Mouse (Mus musculus) monocyte, adult 59 days (primary cell): ENCODE data around the gene Ccz1. TPM values are rescaled to one million over a fixed set of nuclear protein-coding genes. Genes with fewer than 3 reads are reported as not detected.

Experiments
- total RNA-seq, 2 experiments: library from RNA; stranded (reverse); gene quantifications; one replicate each; pipeline ENCODE4 v1.2.4; 2023

Ccz1 gene
- total RNA-seq, result 10 to 100 TPM; 57.7 to 63.0 TPM

DNA sequence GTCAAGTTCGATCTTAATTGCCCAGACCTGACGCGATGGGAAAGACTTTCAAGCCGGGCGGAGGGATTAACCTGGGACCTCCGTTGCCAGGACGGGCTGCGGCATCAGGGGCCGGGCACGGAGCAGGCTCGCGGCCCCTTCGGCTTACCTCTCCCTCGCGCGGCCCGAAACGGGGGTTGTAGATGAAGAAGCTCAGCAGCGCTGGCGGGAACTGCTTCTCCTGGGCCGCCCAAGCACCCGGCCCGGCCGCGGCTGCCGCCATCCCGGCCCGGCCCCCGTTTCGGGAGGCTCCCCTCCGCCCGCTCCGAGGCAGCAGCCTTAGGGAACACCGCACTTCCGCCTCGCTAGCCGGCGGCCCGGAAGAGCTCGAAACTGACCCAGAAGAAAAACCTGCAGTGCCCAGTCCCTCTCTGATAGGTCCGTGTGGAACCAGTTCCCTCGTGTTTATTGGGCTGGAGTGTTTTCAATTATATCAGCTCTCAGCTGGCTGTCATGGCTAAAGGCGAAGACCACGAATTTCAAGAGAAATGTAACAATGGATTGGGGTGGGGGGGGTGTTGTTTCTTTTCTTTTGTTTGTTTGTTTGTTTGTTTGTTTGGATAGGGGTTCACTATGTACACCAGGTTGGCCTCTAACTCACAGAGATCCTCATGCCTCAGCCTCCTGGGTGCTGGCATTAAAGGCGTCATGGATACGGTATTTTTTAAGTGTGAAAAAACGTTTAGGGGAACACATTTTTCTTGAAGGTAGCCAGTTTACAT, at the start of gene Ccz1:
Gene Ccz1 (minus strand): TSS at position 327 of the 761 bp plus-strand sequence.

DNA sequence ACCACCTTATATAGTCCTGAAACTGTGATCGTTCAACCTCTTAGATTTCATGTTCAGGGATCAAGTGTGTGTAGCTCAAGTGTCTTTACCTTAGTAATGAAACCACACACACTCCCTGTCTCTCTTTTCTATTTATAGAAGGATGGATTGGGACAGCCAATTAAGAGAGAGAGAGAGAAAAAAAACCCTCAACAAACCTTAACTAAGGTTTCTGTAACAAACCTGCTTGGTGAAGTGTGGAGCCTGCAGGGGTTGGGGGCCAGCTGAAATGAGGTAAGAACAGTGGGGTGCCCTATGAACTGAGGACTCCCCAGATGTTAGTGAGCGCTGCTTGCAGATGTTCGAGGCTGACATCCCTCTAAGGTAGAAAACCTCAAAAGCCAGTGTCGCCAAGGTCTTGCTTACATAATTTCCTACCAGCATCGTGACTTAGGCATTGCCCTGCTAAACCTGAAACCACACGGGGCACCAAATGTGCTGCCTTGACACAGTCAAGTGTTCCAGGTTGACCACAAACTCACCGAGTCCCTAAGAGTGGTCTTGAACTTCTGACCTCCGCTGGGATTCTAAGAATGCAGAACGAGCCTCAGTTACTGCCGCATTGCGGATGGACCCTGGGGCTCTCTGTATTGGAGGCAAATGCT, 12.1 kb upstream of the Ccz1 start, which contains the start of gene Ocm:
Gene Ocm (minus strand): TSS at position 51 of the 644 bp plus-strand sequence.

Other genes starting within 250 kb of the Ccz1 start
- 10 to 100 TPM; 55.3 to 60.3 TPM for gene Eif2ak1, start 197.1 kb downstream of the Ccz1 start, total RNA-seq
- not detected for gene Ankrd61, start 117.2 kb downstream of the Ccz1 start, total RNA-seq
- 10 to 100 TPM; 11.5 to 12.8 TPM for gene Aimp2, start 105.0 kb downstream of the Ccz1 start, total RNA-seq
- 10 to 100 TPM in 1 of 2 experiments, 1 to 10 TPM in 1; 7.7 to 13.6 TPM for gene Pms2, start 104.9 kb downstream of the Ccz1 start, total RNA-seq
- gene Gm42421, start 86.7 kb downstream of the Ccz1 start, total RNA-seq, result under 1 TPM in 1 of 2 experiments, not detected in 1; 0.84 TPM
- not detected for gene Rsph10b, start 81.8 kb downstream of the Ccz1 start, total RNA-seq
- not detected for gene Ocm, start 11.8 kb upstream of the Ccz1 start, total RNA-seq
- 10 to 100 TPM; 18.8 to 20.2 TPM for gene Lmtk2, start 85.6 kb upstream of the Ccz1 start, total RNA-seq
- gene Bhlha15, start 175.4 kb upstream of the Ccz1 start, total RNA-seq, result under 1 TPM; 0.37 to 0.52 TPM
- 10 to 100 TPM; 36.7 to 45.8 TPM for gene Tecpr1, start 208.7 kb upstream of the Ccz1 start, total RNA-seq
- 100 to 1,000 TPM; 146 to 175 TPM for gene Bri3, start 229.6 kb upstream of the Ccz1 start, total RNA-seq